Comparison of ENCODE assay signal across 8 mouse cellular contexts in the genomic region with DNA sequence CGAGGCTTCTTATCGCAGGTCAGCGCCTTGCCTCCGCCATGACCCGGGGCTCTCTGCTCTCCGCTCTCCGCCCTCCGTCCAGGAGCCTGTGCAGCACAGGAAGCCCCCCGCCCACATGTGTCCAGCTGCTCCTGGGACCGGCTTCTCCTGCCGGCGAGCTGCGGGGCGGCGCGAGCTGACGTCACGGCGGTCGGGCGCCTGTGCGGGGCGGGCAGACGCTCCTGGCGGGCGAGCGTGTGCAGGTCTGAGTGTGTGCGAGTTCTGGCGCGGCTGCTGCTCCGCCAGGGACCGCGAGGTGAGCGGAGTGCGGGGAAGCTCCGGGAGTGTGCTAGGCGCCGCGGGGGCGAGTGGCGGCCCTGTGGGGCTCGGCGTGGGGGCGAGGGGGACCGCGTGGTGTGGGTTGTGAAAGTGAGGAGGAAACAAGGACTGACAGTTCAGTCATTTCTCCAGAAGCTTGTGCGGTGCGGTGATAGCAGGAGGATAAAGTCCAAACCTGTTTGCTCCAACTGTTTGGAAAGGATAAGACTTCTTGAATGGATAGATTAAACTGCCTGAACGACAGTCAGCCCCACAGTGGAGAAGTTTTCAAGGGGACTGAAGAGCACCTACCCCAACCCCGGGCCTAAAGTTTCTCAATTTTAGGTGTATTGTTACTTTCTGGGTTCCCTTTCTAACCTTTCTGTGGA. TPM values are rescaled to one million over a fixed set of nuclear protein-coding genes. Genes with fewer than 3 reads are reported as not detected.
DNase-seq lines count a peak whose midpoint lies in the region; ATAC-seq lines count a peak whose summit lies in the region.

No protein-coding gene starts in this region.

- no peaks in the 10 kb centered on the region for H3K36me3 ChIP-seq in hindbrain, embryonic 15.5 days
- no peaks in the 10 kb centered on the region for H3K36me3 ChIP-seq in megakaryocyte, embryonic 14.5 days (replicated peaks; ENCODE audit: low read length)

- H3K27me3 ChIP-seq in hindbrain, embryonic 15.5 days, result no peaks in the 10 kb centered on the region
- H3K27me3 ChIP-seq in megakaryocyte, embryonic 14.5 days (replicated peaks), result no peaks in the 10 kb centered on the region

- under 1% methylated on average over 50 of the region's 50 CpGs for WGBS in hindbrain, embryonic 15.5 days

- H3K4me2 ChIP-seq in hindbrain, embryonic 15.5 days, result peak overlapping the region; percentile 84

- H3K27ac ChIP-seq in hindbrain, embryonic 15.5 days (replicated peaks), result peak overlapping the region; percentile 39; the same call in 1 of the 2 replicates

- H3K4me3 ChIP-seq in hindbrain, embryonic 15.5 days, result peak overlapping the region; percentile 62
- H3K4me3 ChIP-seq in megakaryocyte, embryonic 14.5 days (replicated peaks), result peak overlapping the region; percentile 93

- H3K4me1 ChIP-seq in hindbrain, embryonic 15.5 days (replicated peaks), result peaks cover 7% of the 10 kb centered on the region
- H3K4me1 ChIP-seq in megakaryocyte, embryonic 14.5 days, result peaks cover 58% of the 10 kb centered on the region

- no peaks in the 10 kb centered on the region for H3K9me3 ChIP-seq in hindbrain, embryonic 15.5 days
- H3K9me3 ChIP-seq in megakaryocyte, embryonic 14.5 days, result no peaks in the 10 kb centered on the region

- peak overlapping the region; percentile 56 for H3K9ac ChIP-seq in hindbrain, embryonic 15.5 days

- peak; percentile 91 for DNase-seq in ZHBTc4 (ENCODE audit: low read depth, low spot score)
- DNase-seq in cerebellum, postnatal 25 days, result peak; percentile 69 to 80
- peak; percentile 65 to 72 for DNase-seq in frontal cortex, postnatal 36 days (ENCODE audit: low spot score in 2 of 2)
- peak; percentile 36 to 62 for DNase-seq in left cerebral cortex, adult 8-10 months (ENCODE audit: low spot score in 2 of 2)
- peak; percentile 74 to 75 for DNase-seq in right cerebral cortex, postnatal 10 days (ENCODE audit: low spot score in 2 of 2)
- peak; percentile 28 to 63 for DNase-seq in urinary bladder, postnatal 36 days (ENCODE audit: low spot score in 2 of 2)

- ATAC-seq in hindbrain, embryonic 15.5 days (ENCODE audit: low FRiP score, low read depth), result peak; percentile 99

RNA-seq across cellular contexts. Expression of a gene that starts 56.2 kb away (rescaled TPM):
- polyA plus RNA-seq in hindbrain, embryonic 15.5 days (2015; fragmentation: Nextera tagmentation; extraction: Ambion mirVana), result 39.6 and 40.6 TPM in 2 replicates
- 10 to 100 TPM; 18.3 to 27.8 (median 23.4) TPM for total RNA-seq in left cerebral cortex, adult 8-10 months (2022)
- polyA plus RNA-seq in megakaryocyte, embryonic 14.5 days (2012; ENCODE audit: insufficient read depth, low replicate concordance), result 7.0 TPM in 1 of 2 replicates, not detected in the other

Comparison
In these comparisons a context has a peak if more than half of its experiments do, and no peak if none do; other contexts are left out.
1. Peak in every context shown above with its lines: DNase-seq, ATAC-seq, H3K4me3 ChIP-seq and H3K27ac ChIP-seq.